10 mouse cellular contexts compared by ENCODE assay signal in genomic region chr2:158243129-158243870, GRCm38 (mm10). TPM values are rescaled to one million over a fixed set of nuclear protein-coding genes. Genes with fewer than 3 reads are reported as not detected.
DNase-seq lines count a peak whose midpoint lies in the region; ATAC-seq lines count a peak whose summit lies in the region.
"Had no signal": no experiment of that assay in that cellular context is flagged by ENCODE, and none has a peak within 500 bp of the region (broad histone marks: within the 10 kb centered on the region; RNA-seq: fewer than 3 reads in every experiment).

No protein-coding gene starts in this region.

- H3K9ac ChIP-seq in forebrain, embryonic 11.5 days (ENCODE audit: low read length), result no peak overlapping the region
- H3K9ac ChIP-seq: hindbrain, embryonic 15.5 days had no signal

- DNase-seq in kidney, postnatal 4 days, result peak; percentile 49 to 58
- no peak for DNase-seq in kidney, adult 9 months
- DNase-seq in cerebellum, postnatal 36 days, result peak; percentile 29 to 37
- DNase-seq in layer of hippocampus, adult 9-11 months, result peak; percentile 26
- DNase-seq in right cerebral cortex, postnatal 10 days (ENCODE audit: low spot score in 2 of 2), result peak; percentile 55 to 59
- DNase-seq in forebrain, embryonic 11.5 days (ENCODE audit: low spot score), result no peak
- DNase-seq in thymus, postnatal 36 days, result no peak

- no peak overlapping the region for H3K4me2 ChIP-seq in forebrain, embryonic 11.5 days (ENCODE audit: low read depth, low read length, severe bottlenecking)
- H3K4me2 ChIP-seq: hindbrain, embryonic 15.5 days had no signal

- H3K4me3 ChIP-seq in forebrain, embryonic 11.5 days (ENCODE audit: low read depth, low read length), result no peak overlapping the region
- H3K4me3 ChIP-seq: hindbrain, embryonic 15.5 days had no signal

- ATAC-seq in forebrain, embryonic 11.5 days (replicated peaks; ENCODE audit: low FRiP score), result no peak
- no peak for ATAC-seq in granulocyte monocyte progenitor cell, adult 5-6 weeks (replicated peaks; ENCODE audit: poor library complexity, severe bottlenecking)

- H3K36me3 ChIP-seq in forebrain, embryonic 11.5 days (ENCODE audit: control insufficient read depth, insufficient read depth, low read length), result no peaks in the 10 kb centered on the region
- H3K36me3 ChIP-seq: hindbrain, embryonic 15.5 days had no signal

- no peaks in the 10 kb centered on the region for H3K27me3 ChIP-seq in forebrain, embryonic 11.5 days (ENCODE audit: control insufficient read depth, insufficient read depth, low read length)
- H3K27me3 ChIP-seq: hindbrain, embryonic 15.5 days had no signal

- no peaks in the 10 kb centered on the region for H3K4me1 ChIP-seq in forebrain, embryonic 11.5 days (replicated peaks; ENCODE audit: control insufficient read depth, insufficient read depth, low read length)

- no peaks in the 10 kb centered on the region for H3K9me3 ChIP-seq in forebrain, embryonic 11.5 days (ENCODE audit: control insufficient read depth, low read length)
- H3K9me3 ChIP-seq: hindbrain, embryonic 15.5 days had no signal

- 85% methylated on average over 18 of the region's 18 CpGs for whole genome bisulfite sequencing in forebrain, embryonic 11.5 days

- no peak overlapping the region for H3K27ac ChIP-seq in forebrain, embryonic 11.5 days (ENCODE audit: low read depth, low read length)
- H3K27ac ChIP-seq: hindbrain, embryonic 15.5 days had no signal

RNA-seq across cellular contexts. Expression of gene D630003M21Rik, which starts 14.3 kb away (rescaled TPM):
- 2.7 and 2.9 TPM in 2 replicates for polyA plus RNA-seq in forebrain, embryonic 11.5 days (2014; fragmentation: Nextera tagmentation; extraction: Ambion mirVana)
- 0.21 TPM in 1 of 2 replicates, not detected in the other for total RNA-seq in granulocyte monocyte progenitor cell, adult 5-6 weeks (2014; fragmentation: Nextera tagmentation)
- not detected in 2 replicates for total RNA-seq in granulocyte monocyte progenitor cell, adult 5-6 weeks (2017)

RNA-seq across cellular contexts. Expression of gene Bpi, which starts 14.6 kb away (rescaled TPM):
- polyA plus RNA-seq in forebrain, embryonic 11.5 days (2014; fragmentation: Nextera tagmentation; extraction: Ambion mirVana), result not detected in 2 replicates
- total RNA-seq in granulocyte monocyte progenitor cell, adult 5-6 weeks (2014; fragmentation: Nextera tagmentation), result not detected in 2 replicates
- not detected in 2 replicates for total RNA-seq in granulocyte monocyte progenitor cell, adult 5-6 weeks (2017)
- polyA plus RNA-seq: cortical plate, adult 2 months; hindbrain, embryonic 15.5 days had no signal

Comparison
In these comparisons a context has a peak if more than half of its experiments do, and no peak if none do; other contexts are left out.
1. DNase-seq: peak in kidney, postnatal 4 days (2 of 2), cerebellum, postnatal 36 days (2 of 2), layer of hippocampus, adult 9-11 months (single experiment) and right cerebral cortex, postnatal 10 days (2 of 2); none in kidney, adult 9 months (single experiment), forebrain, embryonic 11.5 days (single experiment) and thymus, postnatal 36 days (0 of 2).